Mouse (Mus musculus) layer of hippocampus, postnatal 10 days (tissue): ENCODE data around the gene Mgat5b. TPM values are rescaled to one million over a fixed set of nuclear protein-coding genes. Genes with fewer than 3 reads are reported as not detected.

ENCODE experiments used
- DNase-seq, 2 experiments: peaks; one replicate each; pipeline ENCODE4 v3.0.0; 2021; ENCODE audit warnings: low spot score in 2 of 2
- total RNA-seq, 2 experiments: library from RNA; stranded (reverse); gene quantifications; 2 replicates each; pipeline ENCODE4 v1.2.3; 2021

Mgat5b gene
- total RNA-seq, 2 experiments from 2014 or later = 58.3 to 65.9 TPM

DNA sequence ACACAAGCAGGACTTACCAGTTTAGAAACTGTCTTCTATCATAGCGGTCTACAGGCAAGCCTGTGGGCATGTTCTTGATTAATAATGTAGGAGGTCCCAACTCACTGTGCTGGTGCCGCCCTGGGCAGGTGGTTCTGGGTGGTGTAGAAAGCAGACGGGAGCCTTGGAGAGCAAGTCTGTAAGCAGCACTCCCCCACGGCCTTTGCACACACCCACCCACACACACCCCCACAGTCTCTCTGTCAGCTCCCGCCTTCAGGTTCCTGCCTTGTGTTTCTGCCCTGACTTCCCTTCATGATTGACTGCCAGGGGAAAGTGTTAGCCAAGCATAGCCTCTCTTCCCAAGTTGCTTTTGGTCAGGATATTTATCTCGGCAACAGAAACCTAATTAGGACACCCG lies 1.3 kb upstream of the Mgat5b start:
- DNase-seq = no peak

DNA sequence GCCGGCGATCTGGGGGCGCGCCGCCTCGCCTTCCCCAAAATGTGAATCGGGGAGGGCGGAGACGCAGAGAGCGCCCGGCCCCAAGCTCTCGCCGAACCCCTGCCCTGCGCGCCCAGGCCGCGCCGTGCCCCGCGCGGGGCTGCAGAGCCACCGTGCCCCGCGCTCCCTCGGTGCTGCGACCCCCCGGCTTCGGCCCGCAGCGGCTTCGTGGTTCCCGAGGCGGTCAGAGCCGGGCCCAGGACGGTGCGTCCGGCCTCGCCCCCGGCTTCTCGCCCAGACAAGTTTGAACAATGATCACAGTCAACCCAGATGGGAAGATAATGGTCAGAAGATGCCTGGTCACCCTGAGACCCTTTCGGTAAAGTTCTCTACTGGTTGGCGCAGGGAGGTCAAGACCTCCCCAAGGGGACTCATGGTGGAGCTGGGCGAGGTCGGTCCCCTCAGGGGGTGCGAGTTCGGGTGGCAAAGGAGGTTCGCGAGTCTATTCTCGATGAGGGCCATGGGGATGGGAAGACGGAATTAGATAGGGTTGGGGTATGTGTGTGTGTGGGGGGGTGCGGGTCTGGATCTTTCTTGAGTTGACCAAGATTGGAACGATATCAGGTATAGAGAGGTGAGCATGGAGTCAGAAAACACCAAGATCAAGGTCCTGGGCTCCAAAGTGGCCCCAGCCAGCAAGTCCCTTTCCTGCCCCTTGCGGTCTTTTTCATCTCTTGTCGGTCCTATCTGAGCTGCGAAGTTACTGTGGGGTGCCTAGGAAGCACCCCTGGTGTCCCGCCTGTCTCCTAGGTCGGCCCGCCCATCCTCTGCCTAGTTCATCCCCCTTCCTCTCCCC lies 740 bp downstream of the Mgat5b start:
- DNase-seq = no peak

DNA sequence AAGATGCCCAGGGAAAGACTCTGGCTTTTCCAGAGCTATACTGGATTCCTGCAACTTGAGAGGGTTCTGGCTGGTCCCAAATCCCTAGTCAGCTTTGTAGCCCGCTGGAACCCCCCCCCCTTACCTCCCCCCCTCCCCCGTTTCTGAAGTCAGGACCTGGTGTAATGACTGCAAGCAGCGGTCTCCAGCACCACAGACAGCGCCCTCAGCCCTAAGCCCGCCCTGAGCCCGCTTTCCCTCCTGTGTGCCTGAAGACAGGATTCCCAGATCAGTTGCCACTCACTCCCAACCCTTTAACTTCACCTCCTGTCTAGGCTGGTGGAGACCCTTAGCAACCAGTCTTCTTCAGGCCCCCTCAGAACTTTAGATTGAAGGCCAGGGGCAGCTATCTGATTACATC lies 2.1 kb downstream of the Mgat5b start:
- no peak for DNase-seq

DNA sequence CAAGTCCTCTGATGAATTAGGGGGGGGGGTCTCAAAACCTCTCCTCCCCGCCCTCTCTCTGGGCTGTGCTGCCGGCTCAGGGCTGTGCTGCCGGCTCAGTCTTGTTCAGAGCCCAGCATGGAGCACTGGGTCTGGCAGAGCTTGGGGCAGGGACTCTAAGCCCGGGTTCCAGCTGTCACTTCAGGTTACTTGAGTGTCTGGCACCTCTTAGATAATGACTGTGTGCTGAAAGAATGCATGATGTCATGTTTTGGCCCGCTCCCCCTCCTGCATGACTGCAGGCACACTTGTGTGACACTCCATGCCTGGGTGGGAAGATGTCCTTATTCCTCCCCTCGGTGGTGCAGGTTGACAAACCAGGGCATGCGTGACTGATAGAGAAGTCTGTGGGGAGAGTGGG lies 3.4 kb downstream of the Mgat5b start:
- DNase-seq = no peak

DNA sequence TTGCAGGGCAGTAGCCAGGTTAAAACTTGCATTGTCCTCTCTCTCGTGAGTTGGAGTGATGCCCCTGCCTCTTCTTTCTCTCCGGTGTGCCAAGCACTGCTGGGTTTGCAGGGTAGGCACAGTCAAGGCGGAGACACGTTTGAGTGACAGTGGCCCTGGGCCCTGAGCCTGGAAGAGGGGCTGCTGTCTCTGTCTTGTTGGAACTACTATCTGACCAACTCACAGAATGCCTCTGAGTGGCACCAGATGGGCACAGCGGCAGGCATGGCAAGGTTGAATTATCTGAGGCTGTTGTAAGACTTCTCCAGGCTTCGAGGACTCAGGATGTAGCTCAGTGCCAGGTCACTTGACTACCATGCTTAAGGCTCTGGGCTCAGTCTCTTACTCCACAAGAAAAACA lies 9.4 kb downstream of the Mgat5b start:
- no peak for DNase-seq

DNA sequence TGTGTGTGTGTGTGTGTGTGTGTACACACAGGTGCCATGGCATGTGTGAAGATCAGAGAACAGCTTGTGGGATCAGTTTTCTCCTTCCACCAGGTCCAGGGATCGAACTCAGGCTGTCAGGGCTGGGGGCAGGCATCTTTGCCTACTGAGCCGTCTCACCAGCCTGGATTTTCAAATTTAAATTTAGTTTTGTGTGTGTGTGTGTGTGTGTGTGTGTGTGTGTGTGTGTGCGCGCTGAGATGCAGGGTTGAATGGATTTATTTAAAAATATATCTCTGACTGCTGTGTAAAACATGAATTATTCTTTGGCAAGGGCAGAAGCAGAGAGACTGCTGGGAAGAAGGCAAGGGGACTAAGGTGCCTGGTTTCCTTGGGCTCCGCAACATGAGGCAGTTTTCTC lies 16.2 kb downstream of the Mgat5b start:
- DNase-seq = no peak

DNA sequence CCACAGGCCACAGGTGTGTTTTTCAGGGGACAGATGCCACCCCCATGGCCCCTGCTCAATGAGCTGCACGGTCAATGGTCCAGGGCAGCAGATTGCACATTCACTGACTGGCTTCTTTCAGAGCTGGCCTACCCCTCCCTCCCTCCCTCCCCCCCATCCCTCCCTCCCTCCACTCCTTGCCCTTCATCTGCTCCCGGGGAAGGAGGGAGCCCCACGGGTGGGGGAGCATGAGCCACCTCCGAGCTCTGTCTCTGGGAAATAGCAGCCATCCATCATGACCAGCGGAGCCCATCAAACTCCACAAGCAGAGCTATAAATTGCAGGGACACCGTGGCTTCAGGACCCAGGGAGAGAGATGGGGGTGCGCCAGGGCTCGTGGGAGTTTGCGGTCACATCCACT lies 16.7 kb downstream of the Mgat5b start:
- no peak for DNase-seq

DNA sequence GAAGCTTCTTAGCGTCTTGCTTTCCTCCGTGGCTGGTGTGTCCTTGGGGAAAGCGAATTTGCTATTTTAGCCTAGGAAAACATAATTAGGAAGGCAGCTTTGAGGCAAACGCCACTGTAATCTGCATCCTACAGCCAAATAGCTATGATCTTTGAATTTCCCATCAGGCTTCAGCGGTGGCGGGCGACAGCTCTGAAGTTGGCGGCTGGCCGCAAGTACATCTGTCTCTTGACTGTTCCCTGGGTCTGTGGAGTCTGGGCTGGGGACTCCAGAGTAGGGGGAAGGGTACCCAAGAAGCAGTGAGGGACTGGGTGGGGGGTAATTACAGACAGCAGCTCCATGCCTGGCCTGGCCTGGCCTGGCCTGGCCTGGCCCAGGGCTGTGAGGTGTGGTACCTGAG lies 17.3 kb downstream of the Mgat5b start:
- DNase-seq = no peak

DNA sequence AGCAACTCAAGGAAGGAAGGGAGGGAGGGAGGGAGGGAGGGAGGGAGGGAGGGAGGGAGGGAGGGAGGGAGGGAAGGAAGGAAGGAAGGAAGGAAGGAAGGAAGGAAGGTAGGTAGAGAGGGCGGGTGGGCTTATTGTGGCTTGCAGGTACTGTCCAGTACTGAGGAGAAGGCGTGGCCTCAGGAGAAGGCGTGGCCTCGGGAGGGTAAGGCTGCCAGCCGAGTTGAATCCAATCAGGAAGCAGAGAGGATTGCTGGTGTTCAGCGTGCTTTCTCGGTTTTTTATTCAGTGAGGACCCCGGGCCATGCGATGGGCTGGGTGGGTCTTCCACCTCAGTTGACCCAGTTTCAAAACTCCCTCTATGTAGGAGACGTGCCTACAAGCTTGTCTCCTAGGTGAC lies 18.5 kb downstream of the Mgat5b start:
- no peak for DNase-seq

DNA sequence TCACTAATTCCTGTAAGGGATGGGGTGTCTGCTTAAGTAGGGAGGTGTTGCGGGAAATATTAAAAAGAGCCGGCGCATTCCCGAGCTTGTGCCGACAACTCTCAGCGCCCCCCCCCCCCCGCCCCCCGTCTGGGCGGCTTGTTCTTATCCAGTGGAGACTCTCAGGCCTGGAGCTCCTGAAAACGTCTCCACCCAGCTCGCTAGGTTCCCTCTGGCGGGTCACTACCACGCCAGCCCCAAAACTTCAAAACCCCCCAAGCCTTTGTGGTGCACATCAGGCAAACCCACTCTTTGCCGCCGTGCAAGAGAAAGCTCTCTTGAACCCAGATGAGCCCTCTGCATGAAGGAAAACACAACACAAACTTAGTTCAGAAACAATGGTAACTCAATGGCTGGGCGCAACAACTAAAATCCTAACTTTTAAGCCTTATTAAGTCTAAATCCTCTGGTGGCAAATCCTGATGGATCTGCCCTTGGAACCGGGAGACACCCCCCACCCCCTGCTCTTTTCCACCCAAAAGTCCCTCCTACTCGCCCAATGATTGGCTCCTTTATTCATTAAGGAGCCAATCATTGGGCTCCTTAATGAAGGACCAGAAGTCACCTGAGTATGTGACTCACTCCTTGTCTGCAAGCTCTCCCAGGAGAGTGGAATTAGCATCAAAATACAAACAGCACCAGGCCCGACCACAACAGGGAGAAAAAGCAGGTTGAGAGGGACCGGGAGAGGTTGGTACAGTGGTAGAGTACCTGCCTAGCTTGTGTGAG lies 21.6 kb downstream of the Mgat5b start:
- no peak for DNase-seq

DNA sequence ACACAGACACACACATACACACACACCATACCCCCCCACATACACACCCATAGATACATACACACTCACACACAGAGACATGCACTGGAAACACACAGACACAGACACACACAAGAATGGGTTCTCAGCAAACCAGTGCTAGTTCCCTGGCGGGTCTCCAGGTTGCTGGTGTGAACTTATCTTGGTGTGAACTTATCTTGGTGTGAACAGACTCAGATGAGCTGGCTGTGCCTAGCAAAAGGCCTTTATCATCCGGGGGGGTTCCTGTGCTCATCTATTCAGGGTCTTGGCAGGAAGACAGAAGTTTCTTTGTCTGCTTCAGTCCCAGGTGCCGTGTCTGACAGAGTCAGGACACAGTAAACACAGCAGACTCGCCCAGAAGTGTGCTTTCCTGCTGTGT lies 25.7 kb downstream of the Mgat5b start:
- DNase-seq = no peak

DNA sequence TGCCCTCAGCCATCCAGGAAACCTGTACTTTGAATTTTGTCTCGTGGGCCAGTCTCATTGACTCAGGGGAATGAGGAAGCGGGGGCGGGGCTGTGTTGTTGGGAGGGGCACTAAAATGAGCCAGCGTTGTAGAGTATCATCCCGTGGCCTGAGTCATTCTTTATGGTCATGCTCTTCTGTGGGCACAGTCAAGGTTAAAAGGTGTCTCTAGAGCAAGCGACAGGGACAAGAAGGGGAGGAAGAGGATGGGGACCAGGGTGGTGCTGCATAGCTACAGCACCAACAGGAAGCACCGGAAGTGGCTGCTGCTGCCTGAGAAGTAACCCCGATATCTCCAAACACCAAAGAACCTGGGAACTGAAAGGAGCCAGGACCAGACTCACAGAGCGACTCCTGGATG lies 31.2 kb downstream of the Mgat5b start:
- DNase-seq = no peak

DNA sequence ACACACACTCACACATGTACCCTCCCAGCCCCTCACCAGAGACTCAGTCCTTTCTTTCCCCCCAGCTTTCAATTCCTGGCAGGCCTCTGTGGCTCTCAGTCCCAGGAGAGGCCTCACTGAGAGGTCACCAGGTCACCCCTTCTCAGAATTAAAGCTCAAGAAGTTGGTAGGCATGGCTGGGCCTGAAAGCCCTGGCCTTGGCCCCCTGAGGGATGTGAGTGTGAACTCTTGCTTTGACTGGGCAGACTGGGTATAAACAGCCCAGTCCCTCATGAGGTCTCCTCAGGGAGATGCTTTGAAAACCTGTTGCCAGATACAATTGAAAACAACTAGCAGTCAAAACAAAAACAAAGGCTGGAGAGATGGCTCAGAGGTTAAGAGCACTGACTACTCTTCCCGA lies 32.8 kb downstream of the Mgat5b start:
- no peak for DNase-seq

DNA sequence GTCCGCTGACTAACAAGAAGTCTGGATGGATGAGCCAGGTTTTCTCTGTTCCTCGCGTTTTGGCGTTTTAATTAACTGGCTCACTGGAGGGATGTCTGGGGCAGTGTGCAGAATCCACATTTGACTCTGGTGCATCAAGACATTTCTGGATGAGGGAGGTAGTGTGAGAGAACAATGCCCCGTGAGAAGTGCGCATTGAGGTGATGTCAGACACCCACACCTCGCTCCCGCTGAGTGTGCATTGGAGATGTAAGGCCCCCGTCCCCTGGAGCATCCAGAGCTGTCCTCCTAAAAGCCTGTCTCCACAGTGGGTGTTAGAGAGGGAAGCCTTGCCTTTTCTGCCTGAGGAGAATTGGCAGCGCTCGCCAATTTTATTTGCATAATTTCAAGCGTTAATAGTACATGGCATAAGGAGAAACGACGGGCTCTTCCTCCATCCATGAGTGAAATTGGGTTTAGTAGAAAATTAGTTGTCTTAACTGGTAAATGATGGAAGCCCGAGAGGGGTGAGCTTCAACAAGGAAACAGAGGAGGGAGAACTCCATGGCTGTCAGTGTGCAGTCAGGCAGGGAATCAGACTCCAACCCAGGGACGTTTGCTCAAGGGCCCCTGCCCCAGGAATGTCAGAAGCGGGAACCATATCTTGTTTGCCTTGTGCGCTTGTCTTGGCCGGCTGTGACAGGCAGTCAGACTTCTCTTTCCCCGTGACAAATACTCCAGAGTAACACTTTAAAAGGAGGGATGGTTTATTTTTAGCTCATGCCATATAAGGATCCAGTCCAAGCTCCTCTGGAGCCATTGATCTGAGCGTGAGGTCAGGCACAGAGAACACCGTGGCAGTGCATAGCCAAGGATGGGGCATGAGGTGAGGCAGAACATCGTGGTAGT lies 35.8 kb downstream of the Mgat5b start:
- DNase-seq = peak; percentile 18 to 36

DNA sequence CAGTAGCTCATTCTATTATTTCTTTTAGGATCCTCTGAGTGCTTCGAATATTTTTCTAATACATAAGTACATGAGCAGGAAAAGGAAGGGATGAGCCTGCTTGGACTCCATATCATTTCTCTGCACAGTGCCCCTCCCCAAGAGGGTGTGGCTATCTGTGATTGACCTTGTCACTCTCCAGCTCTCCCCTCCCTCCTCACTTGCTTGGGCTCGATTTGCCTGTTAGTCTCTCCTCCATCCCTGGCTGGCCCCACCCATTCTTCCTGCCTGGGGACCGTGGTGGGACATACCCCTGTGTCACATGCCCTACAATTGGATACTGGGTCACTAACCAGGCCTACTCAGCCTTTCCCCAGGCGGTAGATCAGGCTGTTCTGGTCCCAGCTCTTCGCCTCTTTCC lies 39.9 kb downstream of the Mgat5b start:
- no peak for DNase-seq

DNA sequence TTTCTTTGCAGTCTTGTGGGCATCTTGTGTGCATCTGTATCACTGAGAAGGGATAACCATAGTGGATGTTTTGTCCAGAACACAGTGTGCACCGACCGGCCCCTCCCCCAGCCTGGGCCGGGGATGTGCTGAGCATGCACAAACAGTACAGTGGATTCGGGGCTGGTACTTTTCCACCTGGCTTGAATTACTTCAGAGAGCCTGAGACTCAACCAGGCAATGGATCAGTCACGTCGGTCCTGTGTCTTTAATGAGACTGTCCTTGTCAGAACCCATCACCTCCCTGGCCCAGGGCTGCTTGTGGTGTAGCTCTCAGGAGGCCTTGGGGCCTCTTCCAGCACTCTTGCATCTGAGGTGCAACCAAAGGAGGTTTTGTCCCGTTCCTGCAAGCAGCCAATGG lies 46.4 kb downstream of the Mgat5b start:
- DNase-seq = no peak

DNA sequence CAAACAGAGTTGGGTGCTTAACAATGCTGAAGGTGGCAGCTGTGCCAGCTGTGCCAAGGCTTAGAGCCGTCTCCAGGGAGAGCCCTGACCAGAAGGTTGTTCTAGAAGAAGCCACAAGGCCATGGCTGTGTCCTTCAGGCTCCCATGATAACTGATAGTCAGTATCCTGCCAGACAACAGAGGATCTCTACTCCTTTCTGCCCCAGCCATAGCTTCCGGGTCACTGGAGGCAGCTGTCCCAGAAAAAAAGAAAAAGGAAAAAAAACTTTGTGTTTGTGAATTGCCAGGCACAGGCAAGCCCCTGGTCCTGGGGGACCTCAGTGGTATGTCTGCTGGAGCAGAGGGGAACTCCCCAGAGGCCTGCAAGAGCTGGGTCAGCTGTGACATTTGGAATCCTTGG lies 47.3 kb downstream of the Mgat5b start:
- DNase-seq = no peak

DNA sequence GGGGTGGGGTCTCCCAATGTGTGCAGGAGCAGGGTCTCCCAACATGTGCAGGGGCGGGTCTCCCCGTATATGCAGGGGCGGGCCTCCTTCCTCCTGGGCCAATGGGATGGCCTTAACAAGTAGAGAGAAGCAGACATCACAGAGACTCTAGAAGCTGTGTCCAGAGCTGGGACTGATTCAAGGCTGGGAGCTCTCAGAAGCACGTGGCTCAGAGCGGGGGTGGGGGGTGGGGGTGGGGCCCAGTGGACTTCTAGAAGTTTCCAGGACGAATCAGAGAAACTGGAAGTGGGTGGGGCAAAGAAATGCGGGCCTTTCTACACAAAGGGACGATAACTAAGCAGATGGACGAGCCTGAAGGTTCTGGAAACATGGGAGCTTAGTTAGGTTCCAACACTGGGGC lies 49.9 kb downstream of the Mgat5b start:
- DNase-seq = no peak

DNA sequence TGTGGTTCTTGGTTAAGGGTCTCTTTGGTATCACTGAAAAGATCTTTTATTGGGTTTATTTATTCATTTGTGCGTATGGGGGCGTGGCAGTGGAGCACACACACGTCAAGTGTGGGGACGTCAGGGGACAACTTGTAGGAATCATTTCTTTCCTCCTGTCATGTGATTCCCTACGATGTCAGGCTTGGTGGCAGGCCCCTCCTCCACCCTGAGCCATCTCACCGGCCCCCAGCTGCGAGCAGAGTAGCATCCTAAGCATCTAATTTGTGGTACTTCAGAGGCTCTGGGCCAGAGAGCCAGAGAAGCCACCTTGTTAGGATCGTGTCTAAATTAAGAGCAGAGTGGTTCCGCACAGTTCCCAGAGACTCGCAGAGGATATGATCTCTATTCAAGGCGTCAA lies 50.8 kb downstream of the Mgat5b start:
- no peak for DNase-seq

DNA sequence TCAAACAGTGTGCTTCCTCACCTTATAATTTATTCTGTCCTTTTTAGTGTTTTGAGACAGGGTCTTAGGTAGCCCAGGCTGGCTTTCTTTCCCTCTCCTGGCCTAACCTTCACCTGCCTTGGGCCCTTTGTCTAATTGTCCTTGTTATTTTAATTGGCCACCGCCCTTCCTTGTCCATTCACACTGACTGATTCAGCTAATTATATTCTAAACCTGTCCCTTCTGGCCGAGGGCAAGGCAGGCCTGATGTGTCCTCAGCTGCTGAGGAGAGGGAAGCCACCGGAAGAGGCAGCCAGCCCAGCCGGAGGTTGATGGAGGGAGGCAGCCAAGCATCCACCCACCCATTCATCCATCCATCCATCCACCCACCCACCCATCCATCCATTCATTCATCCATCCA lies 52.2 kb downstream of the Mgat5b start:
- DNase-seq = no peak

DNA sequence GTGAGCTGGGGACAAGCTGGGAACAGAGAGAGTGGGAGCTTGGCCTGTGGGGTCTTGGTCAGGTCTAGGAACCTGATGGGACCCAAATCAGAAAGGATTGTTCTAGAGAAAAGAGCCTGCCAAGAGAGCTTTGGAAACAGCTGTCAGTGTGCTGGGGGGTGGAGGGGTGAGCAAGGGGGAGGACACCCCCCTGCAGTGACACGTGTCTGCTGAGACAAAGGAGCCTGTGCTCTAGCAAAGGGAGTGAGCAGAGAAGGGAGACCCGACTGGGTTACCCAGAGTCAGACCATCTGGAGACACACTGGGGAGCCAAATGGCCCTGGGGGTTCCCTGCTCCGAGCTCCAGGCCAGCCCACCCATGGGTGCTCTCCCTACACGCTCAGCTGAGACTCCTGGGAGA lies 54.2 kb downstream of the Mgat5b start:
- peak in 1 of 2 experiments; percentile 12 for DNase-seq

DNA sequence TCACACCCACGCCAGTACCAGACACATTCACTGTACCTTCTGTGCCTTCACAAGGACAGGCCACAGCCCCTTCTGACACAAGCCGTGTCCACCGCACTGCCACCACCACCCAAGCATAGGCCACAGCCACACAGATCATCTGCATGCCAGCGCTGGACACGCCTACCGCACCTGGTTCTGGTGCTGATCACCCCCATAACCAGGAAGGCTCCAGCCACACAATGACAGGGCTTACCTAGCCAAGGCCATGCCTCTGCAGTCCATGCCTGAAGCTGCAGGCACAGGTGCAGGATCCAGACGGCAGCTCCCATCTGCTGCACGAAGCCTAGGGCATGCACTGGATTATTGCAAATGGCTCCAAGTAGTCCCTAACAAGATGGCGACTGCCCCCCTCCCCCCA lies 54.8 kb downstream of the Mgat5b start:
- DNase-seq = no peak
